Mouse (Mus musculus): Measurements from ENCODE around the gene Gnao1.
A peak's percentile ranks its signal among the peaks of the same experiment; 100 is the strongest.

GRCm38 (mm10) chr8:93843858-93844502 lies 34.2 kb downstream of the Gnao1 start:
- TF ChIP-seq CTCF (IDR thresholded peaks at IDR 0.05; ENCODE audit: extremely low read depth, insufficient read depth, low read length) = peak; percentile 41; the same call in 1 of the 2 replicates
- TF ChIP-seq POLR2A (IDR thresholded peaks at IDR 0.05; ENCODE audit: extremely low read depth, insufficient read depth, low read length) = no peak

All from cortical plate, adult 2 months (tissue).